Mouse (Mus musculus) layer of hippocampus, adult 18-20 months (tissue): ENCODE measurements around the gene Hist1h2an. TPM values are rescaled to one million over a fixed set of nuclear protein-coding genes. Genes with fewer than 3 reads are reported as not detected.

Experiments used
- DNase-seq, 2 experiments: peaks; one replicate each; pipeline ENCODE4 v3.0.0; 2022; ENCODE audit warnings: low spot score in 2 of 2
- microRNA-seq, 2 experiments: library from miRNA; unstranded; fragments of <30 nt; microRNA quantifications; one replicate each; pipeline ENCODE4 v1.2.0; 2021
- total RNA-seq, 2 experiments: library from RNA; stranded (reverse); gene quantifications; 2 replicates each; pipeline ENCODE4 v1.2.3; 2021

Hist1h2an gene
- total RNA-seq, 2 experiments from 2014 or later = not detected

GRCm38 (mm10) chr13:21745006-21745405, 42.0 kb downstream of the Hist1h2an start:
- no peak for DNase-seq

Small RNA genes within 50 kb of the gene (microRNA-seq; reads per million reads assigned to microRNA genes)
- 0 reads per million in 2 experiments for gene Gm19658
- 0 reads per million in 2 experiments for gene Gm44346
- gene Gm44454 = 0 reads per million in 2 experiments
- 0 reads per million in 2 experiments for gene Gm44466

Other genes with a start within 250 kb of the Hist1h2an start
- not detected for gene Olfr1366, start 244.4 kb downstream of the Hist1h2an start, total RNA-seq
- gene Olfr1535, start 227.3 kb downstream of the Hist1h2an start, total RNA-seq = not detected
- not detected for gene Olfr1364, start 205.5 kb downstream of the Hist1h2an start, total RNA-seq
- not detected for gene Olfr1362, start 173.2 kb downstream of the Hist1h2an start, total RNA-seq
- not detected for gene Olfr11, start 144.7 kb downstream of the Hist1h2an start, total RNA-seq
- gene Olfr1361, start 123.8 kb downstream of the Hist1h2an start, total RNA-seq = not detected
- gene Olfr1360, start 109.8 kb downstream of the Hist1h2an start, total RNA-seq = not detected
- gene Olfr1359, start 89.1 kb downstream of the Hist1h2an start, total RNA-seq = not detected
- gene Hist1h2bl, start 71.1 kb downstream of the Hist1h2an start, total RNA-seq = 10 to 100 TPM; 27.6 to 36.7 TPM
- 10 to 100 TPM in 1 of 2 experiments, 1 to 10 TPM in 1; 8.2 to 48.5 TPM for gene Hist1h2ai, start 70.8 kb downstream of the Hist1h2an start, total RNA-seq
- 10 to 100 TPM; 48.4 to 55.7 TPM for gene Hist1h3h, start 69.6 kb downstream of the Hist1h2an start, total RNA-seq
- 1 to 10 TPM; 2.9 to 3.3 TPM for gene Hist1h2bm, start 65.2 kb downstream of the Hist1h2an start, total RNA-seq
- gene Hist1h4j, start 52.2 kb downstream of the Hist1h2an start, total RNA-seq = 10 to 100 TPM; 14.8 to 23.1 TPM
- gene Hist1h4k, start 36.7 kb downstream of the Hist1h2an start, total RNA-seq = 100 to 1,000 TPM; 282 to 318 TPM
- gene Hist1h2ak, start 33.4 kb downstream of the Hist1h2an start, total RNA-seq = 10 to 100 TPM; 11.8 to 15.2 TPM
- gene Hist1h2bn, start 33.1 kb downstream of the Hist1h2an start, total RNA-seq = 1 to 10 TPM; 2.7 to 6.6 TPM
- gene Hist1h1b, start 6.6 kb downstream of the Hist1h2an start, total RNA-seq = 1 to 10 TPM; 4.4 to 4.9 TPM
- gene Hist1h3i, start 3.8 kb downstream of the Hist1h2an start, total RNA-seq = 10 to 100 TPM; 45.5 to 56.3 TPM
- 1 to 10 TPM; 4.7 to 5.9 TPM for gene Hist1h2bp, start 243 bp upstream of the Hist1h2an start, total RNA-seq
- gene Hist1h2bq, start 23.0 kb upstream of the Hist1h2an start, total RNA-seq = 10 to 100 TPM; 36.0 to 39.2 TPM
- 10 to 100 TPM; 10.7 to 27.7 TPM for gene Hist1h2ao, start 23.2 kb upstream of the Hist1h2an start, total RNA-seq
- gene Hist1h4m, start 24.5 kb upstream of the Hist1h2an start, total RNA-seq = 100 to 1,000 TPM; 262 to 266 TPM
- 10 to 100 TPM; 39.3 to 58.5 TPM for gene Hist1h4n, start 45.0 kb upstream of the Hist1h2an start, total RNA-seq
- gene Hist1h2ap, start 46.3 kb upstream of the Hist1h2an start, total RNA-seq = 10 to 100 TPM in 1 of 2 experiments, not detected in 1; 24.8 TPM
- gene Hist1h2br, start 46.5 kb upstream of the Hist1h2an start, total RNA-seq = 10 to 100 TPM; 36.0 to 38.4 TPM
- gene Zfp184, start 157.9 kb upstream of the Hist1h2an start, total RNA-seq = 1 to 10 TPM; 2.5 to 2.9 TPM
- gene Pom121l2, start 194.0 kb upstream of the Hist1h2an start, total RNA-seq = under 1 TPM in 1 of 2 experiments, not detected in 1; 0.12 TPM
- gene Prss16, start 222.5 kb upstream of the Hist1h2an start, total RNA-seq = 1 to 10 TPM in 1 of 2 experiments, under 1 TPM in 1; 0.58 to 1.3 TPM
- 10 to 100 TPM in 1 of 2 experiments, 1 to 10 TPM in 1; 4.9 to 45.9 TPM for gene Hist1h2ah, start 248.3 kb upstream of the Hist1h2an start, total RNA-seq
- 10 to 100 TPM; 11.4 to 16.1 TPM for gene Hist1h2bk, start 248.7 kb upstream of the Hist1h2an start, total RNA-seq